Mouse (Mus musculus) hindbrain, embryonic 11.5 days (tissue): ENCODE measurements around the gene Ptpn11. TPM values are rescaled to one million over a fixed set of nuclear protein-coding genes. Genes with fewer than 3 reads are reported as not detected.
A peak's percentile ranks its signal among the peaks of the same experiment; 100 is the strongest.

Source experiments
- ATAC-seq: fragments of 200-750 bp; cut with Nextera tagmentation; 2 replicates; pipeline ENCODE4 v1.8.0; 2017; ENCODE audit warnings: mild to moderate bottlenecking, moderate TSS enrichment, moderate library complexity; ENCODE audit not compliant: low FRiP score
- DNase-seq: peaks from one replicate; pipeline ENCODE4 v3.0.0-alpha.2; 2015; ENCODE audit warnings: low spot score
- H3K27ac ChIP-seq: fragments of 300-500 bp; sonication (generic); 2 replicates; pipeline ENCODE4 v1.5.1; 2014; ENCODE audit warnings: mild to moderate bottlenecking, low read depth, low read length
- H3K27me3 ChIP-seq: fragments of 300-500 bp; sonication (generic); 2 replicates; pipeline ENCODE4 v1.6.1; 2014; ENCODE audit warnings: mild to moderate bottlenecking, low read length, moderate library complexity, mixed read lengths; ENCODE audit not compliant: control insufficient read depth, insufficient read depth
- H3K36me3 ChIP-seq: fragments of 300-500 bp; sonication (generic); 2 replicates; pipeline ENCODE4 v1.6.1; 2014; ENCODE audit warnings: mild to moderate bottlenecking, low read length, moderate library complexity, mixed read lengths; ENCODE audit not compliant: control insufficient read depth, insufficient read depth
- H3K4me1 ChIP-seq: fragments of 300-500 bp; sonication (generic); replicated peaks from 2 replicates; pipeline ENCODE4 v1.6.1; 2014; ENCODE audit warnings: low read length, mixed read lengths; ENCODE audit not compliant: control insufficient read depth, insufficient read depth
- H3K4me2 ChIP-seq: fragments of 300-500 bp; sonication (generic); replicated peaks from 2 replicates; pipeline ENCODE4 v1.6.1; 2014; ENCODE audit warnings: mild to moderate bottlenecking, low read depth, low read length
- H3K4me3 ChIP-seq: fragments of 300-500 bp; sonication (generic); 2 replicates; pipeline ENCODE4 v1.5.1; 2014; ENCODE audit warnings: low read depth, low read length
- H3K9ac ChIP-seq: fragments of 300-500 bp; sonication (generic); 2 replicates; pipeline ENCODE4 v1.6.1; 2014; ENCODE audit warnings: low read depth, low read length
- H3K9me3 ChIP-seq: fragments of 300-500 bp; sonication (generic); 2 replicates; pipeline ENCODE4 v1.6.1; 2016; ENCODE audit warnings: low read length; ENCODE audit not compliant: control insufficient read depth
- WGBS: fragments of 180-500 bp; shearing (Covaris S2); extraction: QIAGEN DNeasy Blood & Tissue Kit; methylation state at CpG from one replicate; pipeline ENCODE4 v1.1.7; 2014; 5-methylcytosine and 5-hydroxymethylcytosine counted together
- polyA plus RNA-seq: library from polyadenylated mRNA; unstranded; fragments of >200 nt; fragmentation: Nextera tagmentation; extraction: Ambion mirVana; gene quantifications from 2 replicates; pipeline ENCODE4 v1.2.1, GENCODE M21; 2014

Ptpn11 gene
- polyA plus RNA-seq, 1 experiment from 2014 or later, result 32.4 TPM

DNA sequence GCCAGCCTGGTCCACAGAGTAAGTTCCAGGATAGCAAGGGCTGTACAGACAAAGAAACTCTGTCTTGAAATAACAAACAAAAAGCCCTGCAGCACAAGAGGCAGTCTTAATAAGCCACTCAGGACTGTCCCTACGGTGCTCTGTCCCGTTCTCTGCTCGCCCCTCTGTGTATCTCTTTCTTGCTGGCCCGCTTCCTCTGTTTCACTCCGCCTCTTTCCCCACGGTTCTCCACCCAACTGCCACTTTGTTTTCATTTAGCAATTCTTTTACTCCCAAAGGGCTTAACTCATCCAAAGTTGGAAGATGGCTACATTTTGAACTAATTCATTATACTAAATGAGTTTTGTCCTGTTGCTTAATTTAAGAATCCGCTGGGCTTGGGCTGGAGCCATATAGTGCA, 50.9 kb downstream of the Ptpn11 start:
- Histone ChIP-seq H3K9me3 (no peaks in the 10 kb centered on the region), H3K4me3 (no peak overlapping the region), H3K36me3 (peaks cover 3% of the 10 kb centered on the region), H3K4me1 (no peaks in the 10 kb centered on the region), H3K9ac (no peak overlapping the region), H3K4me2 (no peak overlapping the region), H3K27me3 (no peaks in the 10 kb centered on the region), H3K27ac (no peak overlapping the region)
- ATAC-seq (no peak), DNase-seq (no peak)
- 82% methylated on average over 7 of the region's 7 CpGs for WGBS

DNA sequence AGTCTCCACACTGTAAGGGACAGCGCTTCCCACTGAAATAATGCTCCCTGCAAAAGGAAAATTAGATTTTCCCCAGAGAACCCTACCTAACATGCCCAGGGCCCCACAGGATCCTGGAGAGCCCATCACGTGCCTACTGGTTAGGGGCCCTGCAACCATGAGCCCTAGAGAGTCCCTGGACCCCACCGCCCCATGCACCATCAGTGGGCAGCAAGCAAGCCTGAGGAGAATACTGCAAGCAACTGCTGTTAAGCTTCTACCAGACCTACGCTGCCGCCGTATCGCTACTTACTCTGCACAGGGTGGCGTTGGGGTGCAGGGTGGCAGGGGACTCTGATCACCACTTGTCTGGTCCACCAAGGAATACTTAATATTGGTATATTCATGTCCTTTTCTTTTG, 54.1 kb downstream of the Ptpn11 start:
- Histone ChIP-seq H3K9ac (no peak overlapping the region), H3K27ac (no peak overlapping the region), H3K4me2 (no peak overlapping the region), H3K4me3 (no peak overlapping the region), H3K9me3 (no peaks in the 10 kb centered on the region), H3K27me3 (no peaks in the 10 kb centered on the region), H3K4me1 (no peaks in the 10 kb centered on the region), H3K36me3 (peaks cover 2% of the 10 kb centered on the region)
- 98% methylated on average over 8 of the region's 8 CpGs for WGBS
- no peak for DNase-seq
- ATAC-seq, result no peak

DNA sequence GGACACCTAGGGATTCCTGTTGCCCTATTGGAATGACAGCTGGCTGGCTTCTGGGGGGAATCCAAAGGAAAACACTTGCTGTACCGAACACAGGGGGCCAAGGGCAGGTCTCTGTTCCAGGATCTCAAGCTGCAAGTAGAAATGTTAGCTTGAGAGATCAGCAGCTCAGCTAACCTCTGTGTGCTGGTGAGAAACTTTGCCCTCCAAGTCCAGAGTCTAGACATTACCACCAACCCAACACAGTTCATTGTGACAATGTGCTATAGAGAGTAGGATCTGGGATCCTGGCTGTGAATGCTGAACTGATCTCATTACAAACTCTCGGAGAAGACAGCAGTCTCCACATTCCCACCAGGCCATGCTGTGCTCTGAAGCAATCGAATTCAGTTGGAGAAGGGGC, 59.4 kb downstream of the Ptpn11 start:
- H3K36me3 ChIP-seq, result peaks cover 2% of the 10 kb centered on the region; the same call in 1 of the 2 replicates

DNA sequence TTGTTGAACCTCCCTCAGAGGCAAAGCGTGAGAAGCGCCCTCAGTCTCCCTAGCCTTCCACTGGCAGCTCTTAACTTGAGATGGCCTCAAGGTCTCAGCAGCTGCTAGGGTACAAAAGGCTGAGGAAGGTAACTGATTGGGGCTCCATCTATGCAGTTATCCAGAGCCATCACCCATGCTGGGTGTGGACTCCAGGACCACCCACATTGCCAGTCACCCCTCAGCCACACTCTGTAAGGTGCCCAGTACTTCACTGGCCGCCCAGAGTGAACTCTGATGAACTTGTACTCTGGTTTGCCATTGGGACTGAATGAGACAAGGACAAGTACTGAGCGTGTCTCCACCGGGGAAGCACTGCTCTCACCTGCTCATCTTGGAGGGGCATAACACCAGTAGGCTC, 61.9 kb downstream of the Ptpn11 start:
- 98% methylated on average over 5 of the region's 5 CpGs for WGBS
- peaks cover 2% of the 10 kb centered on the region; the same call in 1 of the 2 replicates for H3K36me3 ChIP-seq
- no peaks in the 10 kb centered on the region for H3K9me3 ChIP-seq
- H3K27ac ChIP-seq, result no peak overlapping the region
- no peak for ATAC-seq
- no peak overlapping the region for H3K9ac ChIP-seq
- H3K4me3 ChIP-seq, result no peak overlapping the region
- DNase-seq, result no peak
- no peaks in the 10 kb centered on the region for H3K27me3 ChIP-seq
- no peaks in the 10 kb centered on the region for H3K4me1 ChIP-seq
- no peak overlapping the region for H3K4me2 ChIP-seq

More for the DNA sequence above, 59.4 kb downstream of the Ptpn11 start:
- no peak for DNase-seq
- no peak overlapping the region for H3K9ac ChIP-seq
- H3K4me1 ChIP-seq, result no peaks in the 10 kb centered on the region
- H3K27me3 ChIP-seq, result no peaks in the 10 kb centered on the region
- ATAC-seq, result no peak
- no peak overlapping the region for H3K4me2 ChIP-seq
- no peak overlapping the region for H3K27ac ChIP-seq
- no peak overlapping the region for H3K4me3 ChIP-seq
- 94% methylated on average over 3 of the region's 3 CpGs for WGBS
- no peaks in the 10 kb centered on the region for H3K9me3 ChIP-seq

DNA sequence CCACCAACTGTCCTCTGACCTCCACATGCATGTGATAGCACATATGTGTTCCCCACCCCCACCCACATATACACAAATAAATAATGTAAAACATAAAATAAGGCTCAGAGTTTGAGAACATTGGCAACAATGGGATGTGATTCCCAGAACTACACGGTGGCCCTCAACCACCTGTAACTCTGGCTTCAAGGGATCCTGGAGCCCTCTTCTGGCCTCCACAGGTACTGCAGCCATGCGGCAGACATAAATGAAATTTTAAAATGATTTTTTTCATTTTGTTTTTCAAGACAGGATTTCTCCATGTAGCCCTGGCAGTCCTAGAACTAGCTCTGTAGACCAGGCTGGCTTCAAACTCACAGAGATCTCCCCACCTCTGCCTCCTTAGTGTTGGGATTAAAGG, 65.1 kb downstream of the Ptpn11 start:
- H3K4me3 ChIP-seq, result no peak overlapping the region
- WGBS, result 70% methylated on average over 2 of the region's 2 CpGs
- H3K4me2 ChIP-seq, result no peak overlapping the region
- H3K9me3 ChIP-seq, result no peaks in the 10 kb centered on the region
- H3K4me1 ChIP-seq, result no peaks in the 10 kb centered on the region
- peak; percentile 29 for DNase-seq
- H3K27me3 ChIP-seq, result no peaks in the 10 kb centered on the region
- no peak for ATAC-seq
- no peak overlapping the region for H3K27ac ChIP-seq
- H3K36me3 ChIP-seq, result no peaks in the 10 kb centered on the region
- no peak overlapping the region for H3K9ac ChIP-seq

DNA sequence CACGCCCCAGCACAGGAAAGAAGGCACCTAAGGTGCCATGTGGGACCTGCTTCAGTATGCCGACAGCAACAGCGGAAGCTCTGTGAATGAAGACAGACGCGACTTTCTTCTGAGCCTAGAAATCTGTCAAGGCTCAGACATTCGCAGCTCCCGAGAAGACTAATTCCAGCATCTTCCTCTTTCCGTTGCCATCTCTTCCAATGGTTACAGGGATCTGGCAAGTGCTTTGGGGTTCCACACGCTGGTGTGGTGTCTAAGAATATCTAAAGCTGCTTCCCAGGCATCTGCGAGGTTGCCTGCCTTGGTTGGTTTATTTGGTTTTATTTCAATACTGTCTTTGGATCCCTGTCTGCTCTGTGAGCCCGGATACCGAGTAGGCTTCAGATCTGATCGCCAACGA, 65.6 kb downstream of the Ptpn11 start:
- ATAC-seq (no peak), DNase-seq (no peak)
- Histone ChIP-seq H3K36me3 (no peaks in the 10 kb centered on the region), H3K27me3 (no peaks in the 10 kb centered on the region), H3K9ac (no peak overlapping the region), H3K4me1 (no peaks in the 10 kb centered on the region), H3K4me2 (no peak overlapping the region), H3K27ac (no peak overlapping the region), H3K4me3 (no peak overlapping the region), H3K9me3 (no peaks in the 10 kb centered on the region)
- WGBS, result 89% methylated on average over 14 of the region's 14 CpGs

DNA sequence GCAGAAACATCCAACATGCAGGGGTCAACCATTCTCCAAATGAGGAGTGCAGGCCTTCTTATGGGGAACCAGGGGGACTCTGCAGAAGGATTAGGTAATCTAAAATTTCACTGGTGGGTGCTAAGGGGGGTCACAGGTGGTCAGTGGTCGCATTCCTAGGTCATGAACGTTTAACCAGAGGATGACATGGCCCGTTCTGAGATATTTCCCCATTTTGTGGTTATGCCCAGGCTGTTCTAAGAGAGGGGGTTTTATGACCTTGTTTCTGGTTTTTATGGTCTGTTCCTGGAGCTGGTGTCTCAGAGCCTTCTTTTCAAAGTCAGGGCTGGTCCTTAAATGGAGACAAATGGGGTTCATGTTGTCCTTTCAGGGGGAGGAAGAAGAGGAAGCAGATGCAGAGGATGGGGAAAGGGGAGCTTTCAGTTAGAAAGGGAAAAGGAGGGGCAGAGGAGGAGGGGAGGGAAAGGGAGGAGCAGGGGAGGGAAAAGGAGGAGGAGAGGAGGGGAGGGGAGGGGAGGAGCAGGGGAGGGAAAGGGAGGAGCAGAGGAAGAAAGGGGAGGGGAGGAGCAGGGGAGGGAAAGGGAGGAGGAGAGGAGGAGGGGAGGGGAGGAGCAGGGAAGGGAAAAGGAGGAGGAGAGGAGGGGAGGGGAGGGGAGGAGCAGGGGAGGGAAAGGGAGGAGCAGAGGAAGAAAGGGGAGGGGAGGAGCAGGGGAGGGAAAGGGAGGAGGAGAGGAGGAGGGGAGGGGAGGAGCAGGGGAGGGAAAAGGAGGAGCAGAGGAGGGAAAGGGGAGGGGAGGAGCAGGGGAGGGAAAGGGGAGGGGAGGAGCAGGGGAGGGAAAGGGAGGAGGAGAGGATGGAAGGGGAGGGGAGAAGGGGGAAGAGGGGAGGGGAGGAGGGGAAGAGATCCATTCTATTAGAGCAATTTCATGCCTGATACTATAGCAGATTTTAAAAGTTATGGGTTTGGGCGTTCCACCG, 66.7 kb downstream of the Ptpn11 start:
- 78% methylated on average over 5 of the region's 5 CpGs for WGBS
- Histone ChIP-seq H3K9ac (no peak overlapping the region), H3K9me3 (no peaks in the 10 kb centered on the region), H3K27ac (no peak overlapping the region), H3K4me1 (no peaks in the 10 kb centered on the region), H3K4me3 (no peak overlapping the region), H3K36me3 (no peaks in the 10 kb centered on the region), H3K4me2 (no peak overlapping the region), H3K27me3 (no peaks in the 10 kb centered on the region)
- no peak for DNase-seq
- ATAC-seq, result no peak

DNA sequence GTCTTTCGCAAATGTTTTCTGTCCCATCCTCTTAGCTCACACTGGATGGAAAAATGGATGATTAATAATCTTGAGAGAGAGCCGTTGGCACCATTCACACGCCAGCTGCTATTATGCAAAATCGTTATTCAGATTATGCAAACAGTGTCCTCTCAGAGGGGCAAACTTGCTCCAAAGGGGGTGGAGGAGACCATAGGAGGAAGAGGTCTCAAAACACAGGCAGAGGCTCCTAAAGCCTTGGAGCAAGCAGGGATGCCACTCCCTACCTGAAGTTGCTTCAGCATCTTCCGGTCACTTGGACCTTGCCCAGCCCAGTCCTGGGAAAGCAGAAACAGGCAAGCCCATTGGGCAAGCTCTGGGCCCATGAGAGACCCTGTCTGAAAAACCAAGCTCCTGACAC, 67.8 kb downstream of the Ptpn11 start:
- no peaks in the 10 kb centered on the region for H3K36me3 ChIP-seq
- no peak for DNase-seq

DNA sequence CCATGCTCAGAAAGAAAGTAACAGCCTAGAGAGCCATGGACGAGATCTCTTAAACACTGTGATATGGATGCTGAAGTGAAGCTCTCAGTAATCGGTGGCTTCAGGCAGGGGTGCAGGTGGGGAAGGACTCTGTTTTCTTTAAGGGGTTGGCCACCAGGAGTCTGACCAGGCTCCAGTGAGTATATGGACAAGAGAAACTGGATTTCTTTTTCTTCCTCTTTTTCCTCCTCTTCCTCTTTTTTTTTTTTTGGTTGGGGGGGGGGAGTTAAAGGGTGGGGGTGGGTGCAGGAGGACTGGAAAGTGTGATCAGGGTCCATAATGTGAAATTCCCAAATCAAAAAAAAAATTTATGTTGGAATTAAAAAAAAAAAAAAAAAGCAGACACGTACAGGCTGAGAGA, 68.6 kb downstream of the Ptpn11 start:
- Histone ChIP-seq H3K36me3 (no peaks in the 10 kb centered on the region), H3K27ac (no peak overlapping the region), H3K4me2 (no peak overlapping the region), H3K9ac (no peak overlapping the region), H3K4me1 (no peaks in the 10 kb centered on the region), H3K9me3 (no peaks in the 10 kb centered on the region), H3K27me3 (no peaks in the 10 kb centered on the region), H3K4me3 (no peak overlapping the region)
- 77% methylated on average over 3 of the region's 3 CpGs for WGBS
- DNase-seq (no peak), ATAC-seq (no peak)

More for the DNA sequence above, 67.8 kb downstream of the Ptpn11 start:
- 71% methylated on average over 5 of the region's 5 CpGs for WGBS
- ATAC-seq, result no peak
- H3K9me3 ChIP-seq, result no peaks in the 10 kb centered on the region
- H3K4me2 ChIP-seq, result no peak overlapping the region
- no peaks in the 10 kb centered on the region for H3K27me3 ChIP-seq
- no peak overlapping the region for H3K27ac ChIP-seq
- no peaks in the 10 kb centered on the region for H3K4me1 ChIP-seq
- H3K4me3 ChIP-seq, result no peak overlapping the region
- no peak overlapping the region for H3K9ac ChIP-seq
